Mouse (Mus musculus): ENCODE data around the gene Habp4. TPM values are rescaled to one million over a fixed set of nuclear protein-coding genes. Genes with fewer than 3 reads are reported as not detected.

Habp4 gene
- polyA plus RNA-seq, 1 experiment: 17.6 TPM

DNA sequence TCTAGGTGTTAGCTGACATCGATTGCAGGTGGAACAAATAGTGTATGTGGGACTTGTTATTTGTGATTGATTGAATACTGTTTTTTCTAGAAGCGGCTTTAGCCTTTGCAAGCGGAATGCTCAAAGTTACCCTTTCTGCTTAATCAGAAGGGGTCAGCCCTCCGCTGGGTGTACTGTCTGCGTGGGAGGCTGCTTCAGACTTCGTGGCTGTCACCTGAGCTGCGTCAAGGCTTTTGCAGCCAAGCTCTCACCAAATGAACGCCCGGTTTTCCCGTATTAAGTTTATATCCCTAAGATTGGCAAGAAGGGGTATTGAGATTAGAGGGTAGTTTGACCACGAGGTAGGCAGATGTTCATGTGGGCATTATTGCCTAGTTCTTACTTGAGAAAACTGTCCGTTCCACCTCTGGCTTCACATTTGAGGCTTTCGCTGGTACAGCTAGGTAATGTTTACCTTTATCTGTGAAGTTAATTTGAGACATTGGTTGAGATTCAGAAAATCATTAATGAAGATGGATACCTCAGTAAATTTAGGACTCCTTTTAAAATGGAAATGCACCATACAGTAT, 1.6 kb downstream of the Habp4 start:
- H3K27ac ChIP-seq (ENCODE audit: insufficient read depth, low read depth, low read length): no peak overlapping the region

DNA sequence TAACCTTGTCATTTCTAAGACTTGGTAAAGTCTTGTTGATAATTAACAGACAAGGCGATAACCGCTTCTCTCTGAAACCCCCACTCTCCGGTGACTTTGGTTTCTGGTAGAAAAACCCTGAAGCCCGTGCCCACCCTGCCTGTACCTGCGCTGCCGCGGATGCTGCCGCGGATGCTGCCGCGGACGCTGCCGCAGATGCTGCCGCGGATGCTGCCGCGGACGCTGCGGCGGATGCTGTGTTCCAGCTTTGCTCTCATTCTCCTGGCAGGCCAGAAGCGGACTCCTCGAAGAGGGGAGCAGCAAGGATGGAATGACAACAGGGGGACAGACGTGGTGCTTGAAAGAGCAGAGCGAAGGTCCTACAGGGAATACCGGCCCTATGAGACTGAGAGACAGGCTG, 8.1 kb downstream of the Habp4 start:
- H3K4me3 ChIP-seq (ENCODE audit: insufficient read depth, low read length): no peak overlapping the region
- no peaks in the 10 kb centered on the region for H3K4me1 ChIP-seq (ENCODE audit: control insufficient read depth, insufficient read depth, low read length)
- no peak for TF ChIP-seq POLR2A (IDR thresholded peaks at IDR 0.05; ENCODE audit: borderline replicate concordance, low read depth, low read length)
- no peak for TF ChIP-seq CTCF (IDR thresholded peaks at IDR 0.05; ENCODE audit: low read depth, low read length)
- no peak overlapping the region for H3K27ac ChIP-seq (ENCODE audit: insufficient read depth, low read depth, low read length)

More for the DNA sequence above, 1.6 kb downstream of the Habp4 start:
- Histone ChIP-seq H3K4me3 (ENCODE audit: insufficient read depth, low read length) (peak overlapping the region; percentile 92; the same call in 1 of the 2 replicates), H3K4me1 (ENCODE audit: control insufficient read depth, insufficient read depth, low read length) (no peaks in the 10 kb centered on the region)
- TF ChIP-seq POLR2A (IDR thresholded peaks at IDR 0.05; ENCODE audit: borderline replicate concordance, low read depth, low read length): no peak
- no peak for TF ChIP-seq CTCF (IDR thresholded peaks at IDR 0.05; ENCODE audit: low read depth, low read length)

DNA sequence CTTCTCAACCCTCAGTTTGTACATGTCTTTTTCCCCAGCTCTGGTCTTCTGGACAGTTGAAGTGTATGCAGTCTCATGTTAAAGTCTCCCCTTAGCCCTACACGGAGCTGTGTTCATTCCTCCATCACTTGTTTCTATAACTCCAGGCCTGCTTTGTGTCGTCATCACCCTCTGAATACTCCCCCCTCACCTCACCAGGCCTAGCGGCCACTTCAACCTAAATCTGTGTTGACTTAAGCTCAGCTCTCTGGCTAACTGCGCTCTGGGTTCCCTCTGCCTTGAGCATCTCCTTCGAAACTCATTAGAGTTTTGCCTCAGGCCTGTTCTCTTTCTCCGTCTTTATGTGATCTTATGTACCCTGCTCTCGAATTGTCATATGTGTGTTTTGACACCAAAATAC, 16.4 kb downstream of the Habp4 start:
- Histone ChIP-seq H3K4me1 (ENCODE audit: control insufficient read depth, insufficient read depth, low read length) (no peaks in the 10 kb centered on the region), H3K27ac (ENCODE audit: insufficient read depth, low read depth, low read length) (no peak overlapping the region), H3K4me3 (ENCODE audit: insufficient read depth, low read length) (no peak overlapping the region)
- no peak for TF ChIP-seq CTCF (IDR thresholded peaks at IDR 0.05; ENCODE audit: low read depth, low read length)
- no peak for TF ChIP-seq POLR2A (IDR thresholded peaks at IDR 0.05; ENCODE audit: borderline replicate concordance, low read depth, low read length)

DNA sequence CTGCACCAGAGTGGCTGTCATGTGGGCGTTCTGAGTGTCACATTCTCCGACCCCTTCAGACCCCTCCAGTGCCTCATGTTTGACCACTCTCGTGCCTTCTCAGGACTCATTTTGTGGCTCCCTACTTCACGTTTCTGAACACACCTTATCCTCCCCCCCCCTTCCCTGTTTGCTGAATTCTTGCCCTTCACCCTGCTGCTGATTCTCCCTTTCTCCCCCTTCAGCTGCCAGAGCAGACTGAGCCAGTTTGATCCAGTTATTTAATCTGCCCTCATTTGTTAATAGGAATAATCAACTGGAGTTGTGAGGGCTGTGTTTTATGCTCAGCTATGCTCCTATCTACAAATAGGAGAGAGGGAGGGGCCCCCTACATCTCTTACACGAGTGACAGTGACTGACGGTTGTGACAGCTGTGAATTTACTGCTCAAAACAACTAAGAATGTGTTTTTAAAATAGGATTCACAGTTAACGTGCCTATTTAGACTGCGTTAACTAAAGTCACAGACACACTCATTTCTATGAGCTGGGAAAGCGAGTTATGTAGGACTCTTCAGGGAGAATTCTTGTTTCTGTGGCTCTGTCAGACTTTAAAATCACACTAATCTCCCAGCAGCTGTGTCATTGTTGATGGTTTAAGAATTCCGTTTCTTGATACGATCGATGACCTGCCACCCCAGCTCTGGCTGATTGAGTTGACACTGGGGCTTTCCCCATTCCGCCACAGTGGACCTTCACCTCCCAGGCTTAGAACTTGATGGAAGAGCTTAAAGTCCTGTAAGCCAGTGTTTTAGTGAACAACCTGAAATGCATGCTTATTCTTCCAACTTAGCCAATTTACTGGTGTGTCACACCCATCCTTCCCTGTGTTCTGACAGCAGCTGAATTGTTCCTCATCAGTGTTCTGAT, 17.4 kb downstream of the Habp4 start:
- Histone ChIP-seq H3K27ac (ENCODE audit: insufficient read depth, low read depth, low read length) (no peak overlapping the region), H3K4me3 (ENCODE audit: insufficient read depth, low read length) (no peak overlapping the region), H3K4me1 (ENCODE audit: control insufficient read depth, insufficient read depth, low read length) (no peaks in the 10 kb centered on the region)
- TF ChIP-seq CTCF (IDR thresholded peaks at IDR 0.05; ENCODE audit: low read depth, low read length) (no peak), POLR2A (IDR thresholded peaks at IDR 0.05; ENCODE audit: borderline replicate concordance, low read depth, low read length) (no peak)

DNA sequence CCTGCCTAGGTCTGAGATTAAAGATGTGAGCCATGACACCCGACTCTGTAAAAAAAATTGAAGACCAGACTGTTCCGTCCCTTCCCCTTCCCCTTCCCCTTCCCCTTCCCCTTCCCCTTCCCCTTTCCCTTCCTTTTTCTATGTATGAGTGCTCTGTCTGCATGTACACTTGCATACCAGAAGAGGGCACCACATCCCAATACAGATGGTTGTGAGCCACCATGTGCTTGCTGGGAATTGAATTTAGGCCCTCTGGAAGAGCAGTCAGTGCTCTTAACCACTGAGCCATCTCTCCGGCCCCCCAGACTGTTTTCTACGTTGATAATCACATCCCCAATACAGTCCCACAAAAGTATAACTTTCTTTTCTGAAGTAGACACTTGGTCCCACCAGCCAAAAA, 18.7 kb downstream of the Habp4 start:
- Histone ChIP-seq H3K27ac (ENCODE audit: insufficient read depth, low read depth, low read length) (no peak overlapping the region), H3K4me1 (ENCODE audit: control insufficient read depth, insufficient read depth, low read length) (no peaks in the 10 kb centered on the region), H3K4me3 (ENCODE audit: insufficient read depth, low read length) (no peak overlapping the region)
- TF ChIP-seq POLR2A (IDR thresholded peaks at IDR 0.05; ENCODE audit: borderline replicate concordance, low read depth, low read length): no peak
- TF ChIP-seq CTCF (IDR thresholded peaks at IDR 0.05; ENCODE audit: low read depth, low read length): peak; percentile 35; the same call in 1 of the 2 replicates

DNA sequence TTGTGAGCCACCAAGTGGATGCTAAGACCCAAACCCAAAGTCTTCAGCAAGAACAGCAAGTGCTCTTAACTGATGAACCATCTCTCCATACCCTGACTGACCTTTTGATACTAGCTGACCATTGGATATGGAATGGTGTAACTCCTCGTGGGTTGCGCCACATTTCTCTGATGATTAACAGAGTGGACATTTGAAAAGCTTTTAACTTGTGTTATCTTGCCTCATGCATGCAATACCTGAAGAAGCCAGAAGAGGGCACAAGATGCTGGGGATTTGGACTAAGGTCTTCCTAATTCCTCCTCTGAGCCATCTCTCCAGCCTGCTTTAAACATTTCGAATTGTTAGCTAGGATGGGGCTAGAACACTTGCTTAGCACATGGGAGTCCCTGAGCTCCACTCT, 19.3 kb downstream of the Habp4 start:
- TF ChIP-seq POLR2A (IDR thresholded peaks at IDR 0.05; ENCODE audit: borderline replicate concordance, low read depth, low read length) (no peak), CTCF (IDR thresholded peaks at IDR 0.05; ENCODE audit: low read depth, low read length) (no peak)
- no peak overlapping the region for H3K4me3 ChIP-seq (ENCODE audit: insufficient read depth, low read length)
- H3K27ac ChIP-seq (ENCODE audit: insufficient read depth, low read depth, low read length): no peak overlapping the region
- H3K4me1 ChIP-seq (ENCODE audit: control insufficient read depth, insufficient read depth, low read length): no peaks in the 10 kb centered on the region

DNA sequence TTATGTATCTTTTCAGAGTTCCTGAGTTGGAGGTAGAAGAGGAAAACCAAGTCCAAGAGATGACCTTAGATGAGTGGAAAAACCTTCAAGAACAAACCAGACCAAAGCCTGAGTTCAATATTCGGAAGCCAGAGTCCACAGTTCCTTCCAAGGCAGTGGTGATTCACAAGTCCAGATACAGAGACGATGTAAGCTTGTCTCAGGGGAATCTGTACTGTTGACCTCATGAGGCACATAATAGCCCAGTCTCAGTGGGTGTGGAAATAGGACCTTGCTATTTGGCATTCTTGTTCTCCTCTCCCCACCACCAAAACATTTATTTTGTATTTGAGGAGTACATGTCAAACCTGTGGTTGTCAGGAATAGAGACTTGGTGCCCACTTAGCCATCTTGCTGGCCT, 20.5 kb downstream of the Habp4 start:
- Histone ChIP-seq H3K4me3 (ENCODE audit: insufficient read depth, low read length) (no peak overlapping the region), H3K4me1 (ENCODE audit: control insufficient read depth, insufficient read depth, low read length) (peaks cover 3% of the 10 kb centered on the region; the same call in 1 of the 2 replicates), H3K27ac (ENCODE audit: insufficient read depth, low read depth, low read length) (no peak overlapping the region)
- TF ChIP-seq CTCF (IDR thresholded peaks at IDR 0.05; ENCODE audit: low read depth, low read length): no peak
- no peak for TF ChIP-seq POLR2A (IDR thresholded peaks at IDR 0.05; ENCODE audit: borderline replicate concordance, low read depth, low read length)

DNA sequence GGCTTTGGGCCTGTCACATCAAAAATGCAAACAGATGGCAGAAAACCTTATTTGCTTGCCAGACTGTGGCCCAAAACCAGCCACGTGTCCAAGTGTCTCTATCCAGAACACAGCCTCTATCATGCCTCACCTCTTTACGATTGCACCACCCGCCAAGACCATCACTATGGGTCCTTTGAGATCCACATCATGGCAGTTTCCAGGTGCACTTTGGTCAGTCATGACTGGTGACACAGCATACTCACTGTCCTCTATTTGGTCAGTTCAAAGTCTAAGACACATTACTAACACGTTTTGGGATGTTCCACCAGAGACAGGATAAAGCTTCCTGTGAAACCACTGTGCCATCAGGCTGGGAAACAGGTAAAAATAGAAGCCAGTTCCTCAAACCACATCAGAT, 22.0 kb downstream of the Habp4 start:
- H3K27ac ChIP-seq (ENCODE audit: insufficient read depth, low read depth, low read length): no peak overlapping the region

DNA sequence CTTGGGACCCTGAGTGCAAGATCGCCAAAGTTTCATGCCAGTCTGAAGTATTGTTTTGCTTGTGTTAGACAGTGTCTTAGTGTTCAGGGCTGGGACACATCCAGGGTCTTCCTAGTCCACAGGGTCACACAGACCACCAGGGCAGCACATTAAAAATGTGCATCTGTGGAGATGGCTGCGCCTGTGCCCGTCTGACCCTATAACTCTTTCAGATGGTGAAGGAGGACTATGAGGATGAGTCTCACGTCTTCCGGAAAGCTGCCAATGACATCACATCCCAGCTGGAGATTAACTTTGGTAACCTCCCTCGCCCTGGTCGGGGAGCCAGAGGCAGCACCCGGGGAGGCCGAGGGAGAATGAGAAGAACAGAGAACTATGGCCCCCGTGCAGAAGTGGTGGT, 22.7 kb downstream of the Habp4 start:
- Histone ChIP-seq H3K27ac (ENCODE audit: insufficient read depth, low read depth, low read length) (no peak overlapping the region), H3K4me3 (ENCODE audit: insufficient read depth, low read length) (no peak overlapping the region), H3K4me1 (ENCODE audit: control insufficient read depth, insufficient read depth, low read length) (peaks cover 6% of the 10 kb centered on the region; the same call in 1 of the 2 replicates)
- no peak for TF ChIP-seq POLR2A (IDR thresholded peaks at IDR 0.05; ENCODE audit: borderline replicate concordance, low read depth, low read length)
- no peak for TF ChIP-seq CTCF (IDR thresholded peaks at IDR 0.05; ENCODE audit: low read depth, low read length)

More for the DNA sequence above, 22.0 kb downstream of the Habp4 start:
- Histone ChIP-seq H3K4me1 (ENCODE audit: control insufficient read depth, insufficient read depth, low read length) (peaks cover 6% of the 10 kb centered on the region; the same call in 1 of the 2 replicates), H3K4me3 (ENCODE audit: insufficient read depth, low read length) (no peak overlapping the region)
- TF ChIP-seq CTCF (IDR thresholded peaks at IDR 0.05; ENCODE audit: low read depth, low read length): no peak
- TF ChIP-seq POLR2A (IDR thresholded peaks at IDR 0.05; ENCODE audit: borderline replicate concordance, low read depth, low read length): no peak

DNA sequence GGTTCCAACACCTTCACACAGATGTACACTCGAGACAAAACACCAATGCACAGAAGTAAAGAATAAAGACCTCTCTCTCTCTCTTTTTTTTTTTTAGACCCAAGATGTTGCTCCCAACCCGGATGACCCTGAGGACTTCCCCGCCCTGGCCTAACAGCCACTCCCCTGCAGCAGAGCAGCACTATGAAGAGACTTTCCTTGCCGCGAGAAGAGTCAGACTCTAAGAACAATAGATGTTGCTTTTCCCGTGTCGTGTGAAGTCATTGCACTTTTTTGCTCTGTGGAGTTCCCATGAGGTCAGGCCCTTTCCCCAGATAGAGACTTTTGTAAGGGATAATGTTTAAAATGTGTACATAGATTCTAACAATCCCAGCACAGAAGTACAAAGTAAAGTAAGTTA, 23.6 kb downstream of the Habp4 start:
- no peak overlapping the region for H3K27ac ChIP-seq (ENCODE audit: insufficient read depth, low read depth, low read length)
- H3K4me3 ChIP-seq (ENCODE audit: insufficient read depth, low read length): no peak overlapping the region
- TF ChIP-seq POLR2A (IDR thresholded peaks at IDR 0.05; ENCODE audit: borderline replicate concordance, low read depth, low read length): no peak
- TF ChIP-seq CTCF (IDR thresholded peaks at IDR 0.05; ENCODE audit: low read depth, low read length): no peak
- H3K4me1 ChIP-seq (ENCODE audit: control insufficient read depth, insufficient read depth, low read length): peaks cover 6% of the 10 kb centered on the region; the same call in 1 of the 2 replicates

All from bone marrow macrophage, adult 2 months (primary cell).